Mouse (Mus musculus) liver, embryonic 14.5 days (tissue): ENCODE data around the gene Ctsl.

Experiments used
- CTCF ChIP-seq: IDR thresholded peaks from 2 replicates; pipeline ENCODE4 v1.5.1; 2016; ENCODE audit warnings: antibody characterized with exemption, low read depth, control low read depth
- EP300 ChIP-seq: IDR thresholded peaks from 2 replicates; pipeline ENCODE4 v1.6.1; 2016; ENCODE audit warnings: antibody characterized with exemption, low read depth

DNA sequence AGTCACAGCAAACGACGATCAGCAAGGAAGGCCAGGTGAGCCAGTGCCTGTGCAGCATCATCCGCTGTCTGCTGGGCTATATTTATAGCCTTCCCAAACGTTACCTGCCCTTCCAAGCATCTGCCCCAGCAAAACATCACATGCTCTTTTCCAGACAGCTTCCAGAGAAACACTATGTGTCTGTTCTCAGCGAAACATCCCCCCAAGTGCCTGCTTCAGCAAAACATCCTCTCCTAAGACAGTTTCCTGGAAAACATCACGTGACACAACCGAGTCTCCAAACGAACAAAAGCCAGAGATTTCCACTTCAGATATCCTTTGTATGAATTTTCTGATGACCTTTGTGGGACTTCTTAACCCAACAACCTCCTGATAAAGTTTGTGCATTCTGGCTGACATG, 50.4 kb downstream of the Ctsl start:
- TF ChIP-seq CTCF (no peak), EP300 (no peak)
